9 mouse cellular contexts compared by ENCODE assay signal in genomic region chr3:129214666-129215161, GRCm38 (mm10). TPM values are rescaled to one million over a fixed set of nuclear protein-coding genes. Genes with fewer than 3 reads are reported as not detected.
DNase-seq lines count a peak whose midpoint lies in the region; ATAC-seq and TF ChIP-seq lines count a peak whose summit lies in the region.
"Had no signal": no experiment of that assay in that cellular context is flagged by ENCODE, and none has a peak within 500 bp of the region (broad histone marks: within the 10 kb centered on the region; RNA-seq: fewer than 3 reads in every experiment).

No protein-coding gene starts in this region.

- peaks cover 29% of the 10 kb centered on the region for H3K4me1 ChIP-seq in testis, adult 2 months (ENCODE audit: control insufficient read depth, insufficient read depth, low read length)
- peaks cover 5% of the 10 kb centered on the region; the same call in 1 of the 2 replicates for H3K4me1 ChIP-seq in forebrain, embryonic 14.5 days (ENCODE audit: control insufficient read depth, insufficient read depth, low read length)
- 0 out of 2 replicates have a peak, but pooled peaks cover 3% of the 10 kb centered on the region for H3K4me1 ChIP-seq in liver, embryonic 13.5 days (replicated peaks)
- H3K4me1 ChIP-seq in stomach, postnatal 0 days (replicated peaks; ENCODE audit: control insufficient read depth, insufficient read depth), result peaks cover 3% of the 10 kb centered on the region; the same call in 1 of the 2 replicates

- no peak for DNase-seq in testis, postnatal 14 days (ENCODE audit: low spot score)
- DNase-seq in forebrain, embryonic 14.5 days (ENCODE audit: low spot score), result no peak
- DNase-seq in liver, embryonic 13.5 days, result no peak
- DNase-seq in stomach, postnatal 0 days (ENCODE audit: low spot score), result no peak
- no peak for DNase-seq in ovary, postnatal 10 days (ENCODE audit: low spot score)
- no peak for DNase-seq in gastrocnemius, postnatal 10 days
- DNase-seq in urinary bladder, postnatal 25 days (ENCODE audit: low spot score), result no peak
- DNase-seq: cerebellum, adult 18-20 months had no signal

- TF ChIP-seq CTCF in testis, adult 2 months (IDR thresholded peaks at IDR 0.05; ENCODE audit: control insufficient read depth, insufficient read depth, insufficient replicate concordance, low read depth, low read length), result no peak
- TF ChIP-seq CTCF in stomach, postnatal 0 days (IDR thresholded peaks at IDR 0.05; ENCODE audit: low read depth), result no peak

- ATAC-seq in forebrain, embryonic 14.5 days, result no peak
- no peak for ATAC-seq in liver, embryonic 13.5 days (ENCODE audit: low read depth)
- ATAC-seq in stomach, postnatal 0 days (ENCODE audit: low FRiP score, low TSS enrichment), result peak; percentile 2; the same call in 1 of the 2 replicates

- peak overlapping the region; percentile 60 for H3K4me3 ChIP-seq in testis, adult 2 months (ENCODE audit: control insufficient read depth, low read depth, low read length)
- peak overlapping the region; percentile 44 for H3K4me3 ChIP-seq in forebrain, embryonic 14.5 days (ENCODE audit: low read depth, low read length)
- peak overlapping the region; percentile 56 for H3K4me3 ChIP-seq in liver, embryonic 13.5 days (replicated peaks)
- H3K4me3 ChIP-seq in stomach, postnatal 0 days (ENCODE audit: low read depth, low read length), result peak overlapping the region; percentile 59

- TF ChIP-seq EP300 in stomach, postnatal 0 days (optimal IDR thresholded peaks at IDR 0.05), result no peak

- under 1% methylated on average over 31 of the region's 31 CpGs for WGBS in forebrain, embryonic 14.5 days
- WGBS in liver, embryonic 13.5 days (ENCODE audit: insufficient replicate concordance), result 2% methylated on average over 31 of the region's 31 CpGs
- WGBS in stomach, postnatal 0 days, result 2% methylated on average over 29 of the region's 31 CpGs

- peak overlapping the region; percentile 82 for H3K4me2 ChIP-seq in forebrain, embryonic 14.5 days (ENCODE audit: low read length)
- peak overlapping the region; percentile 67 for H3K4me2 ChIP-seq in liver, embryonic 13.5 days
- H3K4me2 ChIP-seq in stomach, postnatal 0 days (replicated peaks; ENCODE audit: low read depth), result peak overlapping the region; percentile 78

- no peak for TF ChIP-seq POLR2A in testis, adult 2 months (IDR thresholded peaks at IDR 0.05; ENCODE audit: control insufficient read depth, low read depth, low read length)

- no peaks in the 10 kb centered on the region for H3K9me3 ChIP-seq in forebrain, embryonic 14.5 days (replicated peaks; ENCODE audit: control insufficient read depth, low read length)
- H3K9me3 ChIP-seq in liver, embryonic 13.5 days (replicated peaks), result no peaks in the 10 kb centered on the region
- H3K9me3 ChIP-seq in stomach, postnatal 0 days (ENCODE audit: control insufficient read depth, low read length), result no peaks in the 10 kb centered on the region

- no peak overlapping the region for H3K9ac ChIP-seq in forebrain, embryonic 14.5 days (ENCODE audit: low read length)
- no peak overlapping the region for H3K9ac ChIP-seq in liver, embryonic 13.5 days
- peak overlapping the region; percentile 53 for H3K9ac ChIP-seq in stomach, postnatal 0 days (ENCODE audit: low read length)

- H3K27ac ChIP-seq in testis, adult 2 months (ENCODE audit: control insufficient read depth, insufficient read depth, low read depth, low read length), result no peak overlapping the region
- H3K27ac ChIP-seq in forebrain, embryonic 14.5 days (ENCODE audit: low read depth, low read length), result no peak overlapping the region
- H3K27ac ChIP-seq in liver, embryonic 13.5 days, result no peak overlapping the region
- no peak overlapping the region for H3K27ac ChIP-seq in stomach, postnatal 0 days (replicated peaks)

- H3K36me3 ChIP-seq in testis, adult 2 months (ENCODE audit: control insufficient read depth, insufficient read depth, low read length), result no peaks in the 10 kb centered on the region
- no peaks in the 10 kb centered on the region for H3K36me3 ChIP-seq in forebrain, embryonic 14.5 days (ENCODE audit: control insufficient read depth, insufficient read depth, low read length)
- no peaks in the 10 kb centered on the region for H3K36me3 ChIP-seq in liver, embryonic 13.5 days
- H3K36me3 ChIP-seq in stomach, postnatal 0 days (ENCODE audit: control insufficient read depth, insufficient read depth, low read length), result no peaks in the 10 kb centered on the region

- peaks cover 33% of the 10 kb centered on the region for H3K27me3 ChIP-seq in testis, adult 2 months (ENCODE audit: control insufficient read depth, insufficient read depth, low read length)
- H3K27me3 ChIP-seq in forebrain, embryonic 14.5 days (replicated peaks; ENCODE audit: control insufficient read depth, insufficient read depth, low read length), result peaks cover 85% of the 10 kb centered on the region
- H3K27me3 ChIP-seq in liver, embryonic 13.5 days, result peaks cover 99% of the 10 kb centered on the region
- peaks cover 13% of the 10 kb centered on the region; the same call in 1 of the 2 replicates for H3K27me3 ChIP-seq in stomach, postnatal 0 days (ENCODE audit: control insufficient read depth, insufficient read depth, low read length)

RNA-seq across cellular contexts. Expression of gene Pitx2, which starts 15.0 kb away (rescaled TPM):
- polyA plus RNA-seq in testis, adult 2 months (2012; rRNA removed), result 6.1 and 6.6 TPM in 2 replicates
- 9.3 and 13.7 TPM in 2 replicates for polyA plus RNA-seq in forebrain, embryonic 14.5 days (2014; fragmentation: Nextera tagmentation; extraction: Ambion mirVana)
- polyA plus RNA-seq in liver, embryonic 13.5 days (2015; fragmentation: Nextera tagmentation; extraction: Ambion mirVana), result 2.3 and 3.0 TPM in 2 replicates
- 9.7 and 10.8 TPM in 2 replicates for polyA plus RNA-seq in stomach, postnatal 0 days (2015; fragmentation: Nextera tagmentation; extraction: Ambion mirVana)
- 1 to 10 TPM; 8.8 to 9.2 TPM for total RNA-seq in gastrocnemius, postnatal 10 days (2021)
